Mouse (Mus musculus) telencephalon, adult 2 months (tissue): Measurements from ENCODE around the gene Fam25c.

Experiments used
- DNase-seq: peaks from one replicate; pipeline ENCODE4 v3.0.0-alpha.2; 2011; ENCODE audit warnings: low read depth, low spot score

Fam25c gene

DNA sequence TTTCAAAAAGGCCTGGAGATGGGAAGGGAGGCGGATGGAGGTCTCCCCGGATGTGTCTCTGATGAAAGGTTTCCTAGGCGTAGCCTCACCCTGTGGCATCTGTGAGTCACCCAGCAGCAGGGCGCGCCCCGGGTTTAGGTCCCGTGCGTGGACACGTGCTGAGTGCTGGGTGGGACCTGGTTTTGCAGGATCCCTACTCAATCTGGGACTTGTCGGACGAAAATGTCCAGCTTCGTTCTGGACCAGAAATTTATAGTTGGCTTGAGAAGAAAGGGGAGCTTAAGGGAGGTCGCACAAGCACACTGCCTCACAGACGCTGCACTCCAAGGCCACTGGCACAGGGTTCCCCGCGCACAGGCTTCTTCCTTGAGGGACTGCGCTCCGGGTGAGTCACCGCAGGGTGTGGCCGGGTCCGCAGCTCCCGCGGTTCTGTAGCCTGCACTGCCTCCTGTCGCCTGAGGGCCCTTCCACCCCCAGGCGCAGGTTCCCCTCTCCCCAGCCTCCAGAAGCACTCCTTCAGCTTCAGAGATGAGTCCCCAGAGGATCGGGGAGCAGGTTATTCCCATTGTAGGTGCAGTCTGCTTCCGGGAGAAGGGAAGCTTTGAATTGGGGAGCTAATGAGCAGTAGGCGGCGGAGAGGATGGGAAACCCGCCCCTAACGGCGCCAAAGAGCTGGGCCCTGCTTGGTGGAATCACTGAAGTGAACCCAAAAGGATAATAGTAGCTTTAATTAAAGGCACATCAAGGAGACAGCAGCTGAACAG lies 8.4 kb upstream of the Fam25c start:
- DNase-seq = peak; percentile 34

DNA sequence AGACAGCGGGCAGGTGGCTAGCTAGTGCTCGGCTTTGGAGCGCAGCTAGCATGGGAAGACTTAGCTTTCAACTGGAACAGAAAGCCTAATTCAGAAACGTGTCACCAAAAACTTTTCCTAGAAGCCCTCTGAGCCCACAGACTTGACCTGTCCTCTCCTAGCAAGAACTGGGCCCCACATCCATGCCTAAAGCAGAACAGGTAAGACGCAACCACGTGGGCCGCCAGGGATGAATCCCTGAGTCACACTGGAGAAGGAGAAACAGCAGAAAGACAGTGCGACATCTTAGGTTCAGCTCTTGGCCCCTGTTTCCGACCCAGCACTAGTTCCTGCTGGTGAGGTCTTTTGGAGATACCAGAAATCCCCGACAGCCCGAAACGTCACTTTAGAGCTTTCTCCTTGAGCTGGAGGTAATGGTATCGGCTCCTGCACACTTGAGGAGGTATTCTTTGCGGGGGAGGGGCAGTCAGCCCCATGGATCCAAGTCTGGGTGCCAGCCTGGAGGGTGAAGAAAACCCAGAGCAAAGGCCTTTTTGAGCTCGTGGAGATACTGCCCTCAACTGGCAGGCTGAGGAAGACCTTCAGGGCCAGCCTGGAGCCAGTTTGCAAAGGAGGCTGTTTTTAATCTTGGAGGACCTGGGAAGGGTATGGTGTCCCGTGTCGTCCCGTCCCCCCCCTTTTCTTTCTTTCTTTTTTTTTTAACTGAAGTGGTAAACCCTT lies 7.7 kb upstream of the Fam25c start:
- DNase-seq = peak; percentile 38

DNA sequence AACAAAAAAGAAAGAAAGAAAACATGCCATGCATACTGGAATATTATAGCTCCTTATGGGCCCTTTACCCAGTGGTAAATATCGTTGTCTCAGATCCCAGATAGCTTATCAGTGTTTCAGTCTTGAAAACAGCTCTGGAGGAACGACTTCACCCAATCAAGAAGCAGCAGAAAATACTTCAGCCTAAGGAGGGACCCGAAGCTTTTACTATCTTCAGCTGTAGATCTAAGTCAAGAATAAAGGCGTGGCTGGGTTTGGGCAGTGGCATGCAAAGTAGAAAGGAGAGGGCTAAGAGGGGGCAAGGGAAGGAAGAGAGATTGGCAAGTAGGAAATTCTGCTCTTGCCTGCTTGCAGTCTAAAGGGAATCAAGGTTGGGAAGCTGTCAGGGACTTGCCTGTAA lies 6.9 kb upstream of the Fam25c start:
- no peak for DNase-seq

DNA sequence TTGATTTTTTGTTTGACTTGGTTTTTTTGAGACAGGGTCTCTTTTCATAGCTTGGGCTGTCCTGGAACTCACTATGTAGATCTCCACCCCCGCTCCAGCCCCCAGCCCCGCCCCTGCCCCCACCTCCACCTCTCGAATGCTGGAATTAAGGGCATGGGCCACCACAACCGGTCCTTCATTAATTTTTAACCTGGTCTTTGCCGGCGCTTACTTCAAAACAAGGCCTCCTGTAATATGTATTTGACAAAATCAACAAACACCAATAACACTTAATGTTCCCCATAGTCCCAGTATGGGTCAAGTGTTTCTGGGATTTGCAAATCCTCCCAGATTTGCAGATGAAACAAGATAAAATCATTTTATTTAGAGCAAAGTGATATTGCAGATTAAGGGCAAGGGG lies 5.0 kb upstream of the Fam25c start:
- no peak for DNase-seq

DNA sequence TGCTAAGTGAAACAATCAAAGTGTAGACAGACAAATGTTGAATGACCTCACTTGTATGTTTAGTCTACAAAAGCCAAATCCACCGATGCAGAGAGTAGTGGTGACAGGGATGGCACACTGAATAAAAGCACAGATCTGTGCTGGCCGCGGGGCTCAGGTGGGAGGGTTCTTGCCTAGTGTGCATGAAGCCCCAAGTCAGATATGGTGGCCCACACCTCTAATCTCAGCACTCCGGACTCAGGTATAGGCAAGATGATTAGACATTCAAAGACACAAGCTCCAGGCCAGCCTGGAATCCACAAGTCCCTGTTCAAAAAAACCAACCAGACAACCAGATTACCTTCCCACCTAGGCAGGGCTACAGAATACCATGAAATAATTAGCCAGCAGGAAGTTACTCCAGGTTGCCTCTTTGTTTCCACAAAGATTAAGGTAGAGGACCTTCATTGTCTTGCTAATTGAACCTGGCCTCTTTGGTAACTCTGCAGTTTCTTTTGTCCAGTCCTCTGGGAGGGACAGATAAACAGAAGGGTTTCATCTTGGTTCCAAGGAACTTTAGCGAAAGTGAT lies 4.5 kb upstream of the Fam25c start:
- DNase-seq = no peak

DNA sequence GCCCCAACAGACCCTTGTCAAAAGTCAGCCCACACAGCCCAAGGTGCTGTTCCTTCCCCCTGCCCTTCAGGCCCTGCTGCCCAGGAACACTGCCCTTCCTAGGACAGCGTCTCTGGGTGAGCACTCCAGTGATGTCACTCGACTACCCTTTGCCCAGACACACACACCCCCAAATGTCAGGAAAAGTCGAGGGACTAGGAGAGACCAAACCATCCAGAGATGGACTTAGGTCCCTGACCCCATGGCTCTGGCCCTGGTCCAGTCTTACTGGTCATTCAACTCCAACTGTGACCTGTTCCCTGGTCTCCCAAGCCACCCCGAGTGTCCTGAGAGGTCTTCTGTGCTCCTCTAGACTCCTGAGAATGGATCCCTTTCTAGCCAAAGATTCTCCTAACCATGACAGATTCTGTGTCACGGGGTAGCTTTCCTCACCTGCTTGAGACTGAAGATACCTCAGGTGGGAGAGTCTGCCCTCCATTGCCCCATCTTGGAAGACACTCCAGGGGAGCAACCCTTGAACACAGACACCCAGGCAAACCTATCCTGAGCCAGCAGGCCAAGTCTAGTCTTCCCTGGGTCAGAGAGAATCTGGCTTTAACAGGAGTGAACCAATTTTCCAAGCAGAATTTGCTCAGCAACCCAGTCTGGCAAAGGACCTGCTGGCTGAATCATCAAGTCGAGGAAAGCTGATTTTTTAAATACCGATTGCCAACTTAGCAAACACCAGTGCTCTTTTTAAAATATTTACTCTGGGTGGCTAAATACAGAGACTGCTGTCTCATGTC lies 2.6 kb upstream of the Fam25c start:
- DNase-seq = peak; percentile 16

DNA sequence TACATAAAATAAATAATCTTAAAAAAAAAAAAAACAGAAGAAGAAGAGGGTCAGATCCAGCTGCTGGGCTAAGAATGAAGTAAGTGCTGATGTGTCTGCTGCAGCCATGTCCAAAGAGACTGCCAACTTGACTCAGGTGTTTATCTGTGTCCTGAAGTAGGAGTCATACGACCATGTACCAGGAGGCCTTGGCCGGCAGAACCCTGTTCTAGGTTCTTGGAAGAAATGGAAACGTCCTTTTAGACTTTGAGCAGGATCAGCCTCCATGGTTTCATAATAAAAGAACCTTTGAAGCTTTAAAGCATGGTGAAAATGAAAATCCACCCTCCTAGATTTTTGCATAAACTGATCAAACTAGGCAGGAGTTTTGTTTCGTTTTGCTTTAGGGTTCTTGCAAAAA lies 777 bp downstream of the Fam25c start:
- no peak for DNase-seq

DNA sequence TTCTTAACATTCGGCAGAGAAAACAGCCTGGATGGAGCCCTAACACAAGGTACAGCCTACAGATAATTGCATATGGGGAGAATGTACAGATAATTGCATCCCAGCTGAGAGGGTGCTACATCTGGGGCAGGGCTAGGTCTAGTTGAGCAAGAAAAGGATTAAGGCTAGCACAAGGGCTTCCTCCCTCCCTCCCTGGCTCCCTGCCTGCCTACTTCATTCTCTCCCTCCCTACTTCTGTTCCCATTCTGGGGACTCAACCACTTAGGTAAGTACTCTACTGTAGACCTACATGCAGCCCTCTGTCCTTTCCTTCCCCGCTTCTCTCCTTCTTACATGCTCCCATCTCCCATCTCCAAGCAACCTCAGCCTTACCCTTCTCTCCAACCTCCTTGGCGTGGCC lies 1.9 kb downstream of the Fam25c start:
- DNase-seq = no peak

DNA sequence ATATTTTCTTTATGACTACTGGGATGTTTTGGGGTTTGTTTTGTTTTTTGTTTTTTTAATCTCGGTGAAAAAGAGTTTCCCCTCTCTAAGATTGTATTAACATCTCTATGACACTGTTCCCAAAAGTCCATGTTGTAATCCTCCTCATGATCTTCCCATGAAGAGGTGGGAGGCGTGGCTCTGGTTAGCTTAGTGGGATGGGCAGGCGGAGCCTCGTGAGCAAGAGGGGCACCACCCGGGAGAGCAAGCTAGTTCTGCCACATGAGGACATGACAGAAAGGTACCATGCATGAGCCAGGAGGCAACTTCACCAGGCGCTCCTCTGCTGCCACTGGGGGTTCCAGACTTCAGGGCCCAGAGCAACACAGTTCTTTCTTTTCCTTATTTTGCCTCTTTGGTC lies 2.7 kb downstream of the Fam25c start:
- no peak for DNase-seq

DNA sequence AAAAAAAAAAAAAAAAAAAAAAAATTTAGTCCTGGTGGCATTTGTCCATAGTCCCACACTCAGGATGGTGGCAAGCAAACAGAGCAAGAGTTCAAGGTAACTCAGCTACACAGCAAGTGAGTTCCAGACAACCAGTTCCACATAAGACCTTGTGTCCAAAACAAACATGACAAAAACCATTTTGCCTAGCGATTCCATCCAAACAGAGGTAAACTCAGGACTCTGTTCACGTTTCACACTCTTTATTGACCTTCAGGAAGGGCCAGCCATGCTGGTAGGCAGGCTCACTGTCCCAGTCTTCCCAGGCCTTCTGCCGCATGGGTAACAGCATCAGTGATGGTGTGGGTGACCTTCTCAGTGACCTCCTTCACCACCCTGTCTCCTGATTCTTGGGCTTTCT lies 3.6 kb downstream of the Fam25c start:
- no peak for DNase-seq

DNA sequence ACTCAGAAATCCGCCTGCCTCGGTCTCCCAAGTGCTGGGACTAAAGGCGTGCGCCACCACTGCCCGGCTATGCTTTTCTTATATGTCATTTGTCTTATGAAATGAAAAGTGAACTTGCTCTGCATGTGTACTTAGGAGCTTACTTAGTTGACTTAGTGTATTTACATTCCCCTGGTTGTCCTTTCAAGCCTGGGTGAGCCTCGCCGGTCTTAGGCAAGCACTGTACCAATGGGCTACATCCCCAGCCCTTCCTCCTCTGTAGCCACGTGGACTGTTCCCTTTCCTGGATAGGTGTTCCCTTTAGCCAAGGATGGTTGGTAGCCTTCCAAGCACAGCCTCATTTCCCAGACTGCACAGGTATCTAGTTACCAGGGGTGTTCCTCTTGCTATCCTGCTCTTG lies 6.2 kb downstream of the Fam25c start:
- no peak for DNase-seq

DNA sequence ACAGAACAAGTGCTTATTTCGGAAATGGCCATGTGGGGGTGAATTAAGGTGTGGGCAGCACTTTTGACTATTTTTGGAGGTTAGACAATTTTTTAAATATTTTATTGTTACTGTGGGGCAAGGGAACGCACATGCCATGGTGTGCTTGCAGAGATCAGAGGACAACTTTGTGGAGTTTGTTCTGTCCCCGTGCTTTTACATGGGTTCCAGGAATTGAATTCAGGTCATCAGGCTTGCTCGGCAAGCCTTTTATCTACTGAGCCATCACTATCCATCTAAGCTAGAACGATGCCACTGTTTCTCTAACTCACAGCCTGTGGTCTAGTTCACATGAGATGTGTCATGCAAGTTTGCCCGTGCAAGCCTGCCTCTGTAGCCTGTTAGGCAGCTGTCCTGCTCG lies 6.9 kb downstream of the Fam25c start:
- no peak for DNase-seq

DNA sequence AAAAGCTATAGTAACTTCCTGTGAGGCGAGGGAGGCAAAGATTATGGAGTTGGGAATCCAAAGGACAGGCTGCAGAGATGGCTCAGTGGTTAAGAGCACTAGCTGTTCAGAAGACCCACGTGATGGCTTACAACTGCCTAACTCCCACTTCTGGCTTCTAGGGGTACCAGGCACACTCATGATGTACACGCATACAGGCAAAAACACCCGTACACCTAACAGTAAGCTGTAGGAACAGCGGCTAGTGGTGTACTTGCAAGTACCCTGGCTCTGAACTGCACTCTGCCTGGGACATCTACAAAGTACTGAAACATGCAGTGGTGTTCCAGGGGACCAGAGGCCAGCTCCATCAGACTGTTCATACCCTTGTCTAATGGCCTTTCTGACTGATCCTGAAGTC lies 8.1 kb downstream of the Fam25c start:
- no peak for DNase-seq

DNA sequence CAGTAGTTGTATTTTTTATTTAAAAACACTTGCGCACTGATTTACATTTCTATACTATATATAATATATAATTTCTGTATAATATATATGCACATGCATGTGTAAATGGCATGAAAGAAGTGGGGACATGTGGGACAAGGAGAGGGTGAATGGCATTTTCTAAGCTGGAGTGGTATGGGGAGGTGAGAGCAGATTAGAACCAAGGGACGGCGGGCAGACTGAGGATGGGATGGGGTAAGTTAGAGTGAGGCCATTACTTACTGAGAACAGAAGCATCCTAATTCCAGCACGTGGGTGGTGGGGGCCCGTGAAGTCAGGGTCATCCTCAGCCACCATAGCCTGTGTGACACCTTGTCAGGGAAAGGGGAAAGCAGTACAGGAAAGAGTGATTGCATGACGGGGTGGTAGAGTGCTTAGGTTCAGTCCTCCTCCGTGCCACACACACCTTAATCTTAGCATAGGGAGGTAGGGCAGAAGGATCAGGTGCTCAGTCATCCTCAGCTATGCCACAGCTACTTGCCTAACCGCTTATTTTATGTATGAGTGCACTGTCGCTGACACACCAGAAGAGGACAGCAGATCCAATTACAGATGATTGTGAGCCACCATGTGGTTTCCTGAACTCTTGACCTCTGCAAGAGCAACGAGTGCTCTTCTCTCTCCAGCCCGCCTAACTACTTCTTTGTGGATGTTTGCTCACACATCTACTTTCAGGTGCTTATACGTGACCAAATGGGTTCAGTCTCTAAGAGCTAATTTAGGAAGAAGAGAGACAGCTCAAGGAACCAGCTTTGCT lies 9.3 kb downstream of the Fam25c start:
- DNase-seq = no peak

DNA sequence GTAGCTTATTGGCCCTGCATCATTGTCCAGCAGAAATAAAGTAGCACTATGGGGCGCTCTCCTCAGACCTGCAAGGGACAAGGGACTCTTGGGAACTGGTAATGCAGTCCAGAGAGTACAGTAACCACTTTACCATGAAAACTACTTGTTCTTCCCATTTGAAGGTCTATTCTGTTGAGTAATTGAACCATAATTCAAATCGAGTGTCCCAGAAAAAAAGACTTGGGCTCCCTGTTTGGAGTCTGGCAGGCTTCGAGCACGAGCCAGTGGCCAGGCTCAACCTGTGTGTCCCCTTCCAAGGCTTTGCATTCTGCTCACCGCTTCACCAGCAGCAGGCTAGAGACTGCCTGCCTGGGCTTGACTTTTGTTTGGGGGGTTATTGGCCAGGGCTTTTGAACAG lies 10.9 kb downstream of the Fam25c start:
- no peak for DNase-seq

DNA sequence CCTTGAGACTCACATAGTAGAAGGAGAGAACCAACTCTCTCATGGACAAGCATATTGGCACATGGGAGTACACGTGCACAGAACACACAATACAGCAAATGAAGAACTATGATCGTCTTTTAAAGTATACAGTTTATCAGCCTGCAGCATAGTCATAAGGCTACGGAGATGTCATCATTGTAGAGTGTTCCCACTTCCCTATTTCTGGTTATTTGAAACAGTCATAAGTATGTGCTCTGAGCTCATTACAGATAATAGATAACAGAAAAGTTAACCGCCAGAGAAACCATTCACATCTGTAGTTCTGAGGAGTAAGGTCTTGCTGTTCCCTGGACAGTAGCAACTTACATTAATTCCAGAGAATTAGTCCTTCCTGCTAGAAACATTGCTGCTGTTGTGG lies 12.2 kb downstream of the Fam25c start:
- DNase-seq = no peak

DNA sequence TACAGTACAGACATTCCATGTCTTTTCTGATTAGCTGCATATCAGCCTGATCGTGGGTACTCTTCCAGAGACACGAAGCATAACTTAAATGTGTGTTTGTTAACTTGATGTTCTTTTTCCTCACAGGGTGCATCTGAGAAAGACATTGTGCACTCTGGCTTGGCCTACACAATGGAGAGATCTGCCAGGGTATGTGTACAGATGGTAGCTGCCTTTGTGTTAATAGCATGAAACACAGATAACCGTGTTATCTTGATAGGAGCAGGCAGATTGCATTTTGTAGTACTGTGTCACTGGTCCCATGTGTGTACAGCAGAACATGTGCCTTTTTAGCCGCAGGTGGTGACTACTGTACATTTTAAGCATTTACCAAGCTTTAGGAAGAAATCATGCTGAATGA lies 13.2 kb downstream of the Fam25c start:
- DNase-seq = no peak

DNA sequence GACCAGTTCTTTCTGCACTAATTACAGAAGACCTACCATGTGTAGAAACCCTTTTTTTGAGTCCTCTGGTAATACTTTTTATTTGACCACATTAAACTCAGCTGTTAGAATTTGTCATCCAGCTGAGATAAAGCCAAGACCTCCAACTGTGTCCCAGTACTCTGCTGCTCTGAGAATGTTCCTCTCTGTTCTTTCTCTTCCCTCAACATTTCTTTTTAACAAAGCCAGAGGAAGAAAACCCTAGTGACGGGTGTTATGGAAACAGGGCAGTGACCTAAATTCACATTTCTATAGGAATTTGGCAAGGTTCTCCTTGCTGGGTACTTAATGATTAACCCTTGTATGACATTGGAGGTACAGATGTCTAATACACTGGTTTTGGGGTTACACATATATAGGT lies 15.8 kb downstream of the Fam25c start:
- no peak for DNase-seq

DNA sequence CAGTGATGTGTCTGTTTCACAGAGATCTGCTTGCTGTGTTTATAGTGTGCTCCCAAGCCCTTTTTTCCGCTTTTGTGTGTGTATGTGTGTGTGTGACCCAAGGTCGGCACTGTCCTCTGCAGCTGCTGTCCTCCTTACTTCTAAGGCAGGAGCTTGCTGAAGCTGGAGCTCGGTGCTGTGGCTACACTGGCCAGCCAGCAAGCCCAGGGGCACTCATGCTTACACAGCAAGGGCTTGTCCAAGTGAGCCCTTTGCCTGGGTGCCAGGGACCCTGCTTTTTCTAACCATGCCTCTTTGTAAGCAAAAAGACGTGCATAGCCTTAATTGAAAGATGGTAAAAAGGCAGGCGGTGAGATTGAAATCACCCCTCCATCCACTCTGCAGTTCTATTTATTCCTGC lies 22.8 kb downstream of the Fam25c start:
- DNase-seq = no peak

DNA sequence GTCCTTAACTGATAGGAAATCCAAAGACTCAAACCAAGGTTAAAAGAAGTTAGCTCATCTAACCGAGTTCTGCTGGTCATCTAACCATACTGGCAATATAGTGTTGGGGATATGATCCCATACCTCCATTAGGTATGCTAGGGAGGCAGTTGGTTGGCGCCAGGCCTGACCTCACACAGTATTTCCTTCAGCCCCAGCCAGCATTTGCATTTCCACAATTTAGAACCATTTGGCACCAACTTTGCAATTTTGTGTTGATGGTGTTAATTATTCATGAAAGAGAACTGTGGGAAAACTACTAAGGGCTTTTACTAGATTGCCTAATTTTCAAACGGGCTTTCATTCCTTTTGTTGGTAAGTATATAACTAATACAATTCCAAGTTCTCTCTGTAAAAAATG lies 23.3 kb downstream of the Fam25c start:
- DNase-seq = no peak

DNA sequence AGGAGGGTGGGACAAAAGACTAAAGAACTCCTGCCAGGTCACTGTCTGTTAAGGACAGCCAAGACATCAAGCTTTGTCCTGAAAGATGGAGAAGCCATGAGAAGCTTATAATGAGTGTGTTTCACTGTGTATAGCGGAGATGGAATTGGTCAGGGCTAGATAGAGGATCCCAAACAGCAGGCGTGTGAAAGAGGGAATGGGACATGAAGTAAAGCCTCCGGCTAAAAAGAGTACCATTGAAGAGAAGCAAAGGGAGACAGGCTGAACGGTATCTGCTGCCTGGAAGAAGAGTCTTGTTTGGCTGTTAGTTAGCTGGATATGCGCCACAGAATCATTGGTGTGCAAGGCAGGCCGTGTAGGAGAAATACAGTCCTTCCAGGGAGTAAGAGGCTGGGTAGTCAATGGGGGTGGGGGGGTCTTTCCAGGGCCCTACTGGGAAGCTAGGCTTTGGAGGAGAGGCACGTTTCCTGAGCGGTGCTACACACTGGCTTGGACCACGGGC lies 24.5 kb downstream of the Fam25c start:
- DNase-seq = no peak
